Mouse (Mus musculus): Measurements from ENCODE around the gene Maco1.
"Not testable (repeated sequence)": the region's sequence is repeated elsewhere in the genome, so short reads cannot be mapped to it uniquely, and the experiment has no call there.

DNA sequence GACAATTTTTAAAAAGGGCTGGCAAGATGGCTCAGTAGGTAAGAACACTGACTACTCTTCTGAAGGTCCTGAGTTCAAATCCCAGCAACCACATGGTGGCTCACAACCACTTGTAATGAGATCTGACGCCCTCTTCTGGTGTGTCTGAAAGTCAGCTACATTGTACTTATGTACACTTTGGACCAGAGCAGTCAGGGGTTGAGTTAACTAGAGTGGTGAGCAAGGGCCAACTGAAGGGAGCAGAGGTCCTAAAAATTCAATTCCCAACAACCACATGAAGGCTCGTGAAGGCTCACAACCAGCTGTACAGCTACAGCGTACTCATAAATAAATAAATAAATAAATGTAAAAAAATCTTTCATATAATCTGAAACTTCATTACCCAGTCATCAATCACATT lies 14.4 kb downstream of the Maco1 start:
- TF ChIP-seq POLR2A (IDR thresholded peaks at IDR 0.05; ENCODE audit: borderline replicate concordance, low read depth, low read length); CTCF (IDR thresholded peaks at IDR 0.05; ENCODE audit: low read depth, low read length): not testable (repeated sequence)

All from bone marrow macrophage, adult 2 months (primary cell).